Mouse (Mus musculus) liver, embryonic 11.5 days (tissue): ENCODE data around the gene Kbtbd12. TPM values are rescaled to one million over a fixed set of nuclear protein-coding genes. Genes with fewer than 3 reads are reported as not detected.
A peak's percentile ranks its signal among the peaks of the same experiment; 100 is the strongest.

ENCODE experiments used
- ATAC-seq: fragments of 200-750 bp; cut with Nextera tagmentation; replicated peaks from 2 replicates; pipeline ENCODE4 v1.8.0; 2017; ENCODE audit warnings: moderate number of reproducible peaks, mild to moderate bottlenecking, moderate TSS enrichment, moderate library complexity; ENCODE audit not compliant: low FRiP score
- DNase-seq: peaks from one replicate; pipeline ENCODE4 v3.0.0-alpha.2; 2017; ENCODE audit warnings: low spot score
- H3K27ac ChIP-seq: fragments of 300-500 bp; sonication (generic); 2 replicates; pipeline ENCODE4 v1.5.1; 2014; ENCODE audit warnings: mild to moderate bottlenecking, low read depth, low read length, control low read depth
- H3K27me3 ChIP-seq: fragments of 300-500 bp; sonication (generic); replicated peaks from 2 replicates; pipeline ENCODE4 v1.6.1; 2014; ENCODE audit warnings: low read length, mixed read lengths; ENCODE audit not compliant: control insufficient read depth, insufficient read depth
- H3K36me3 ChIP-seq: fragments of 300-500 bp; sonication (generic); 2 replicates; pipeline ENCODE4 v1.6.1; 2014; ENCODE audit warnings: mild to moderate bottlenecking, low read length, moderate library complexity, mixed read lengths; ENCODE audit not compliant: control insufficient read depth, insufficient read depth
- H3K4me1 ChIP-seq: fragments of 300-500 bp; sonication (generic); replicated peaks from 2 replicates; pipeline ENCODE4 v1.6.1; 2014; ENCODE audit warnings: low read length, mixed read lengths; ENCODE audit not compliant: control insufficient read depth, insufficient read depth
- H3K4me2 ChIP-seq: fragments of 300-500 bp; sonication (generic); 2 replicates; pipeline ENCODE4 v1.6.1; 2014; ENCODE audit warnings: mild to moderate bottlenecking, control low read depth, moderate library complexity
- H3K4me3 ChIP-seq: fragments of 300-500 bp; sonication (generic); 2 replicates; pipeline ENCODE4 v1.5.1; 2014; ENCODE audit warnings: low read depth, low read length, control low read depth
- H3K9ac ChIP-seq: fragments of 300-500 bp; sonication (generic); 2 replicates; pipeline ENCODE4 v1.6.1; 2014; ENCODE audit warnings: low read depth, low read length, control low read depth
- H3K9me3 ChIP-seq: fragments of 300-500 bp; sonication (generic); 2 replicates; pipeline ENCODE4 v1.6.1; 2016; ENCODE audit warnings: low read length, inconsistent platforms, mixed read lengths; ENCODE audit not compliant: control insufficient read depth
- WGBS: fragments of 180-500 bp; shearing (Covaris S2); extraction: QIAGEN DNeasy Blood & Tissue Kit; methylation state at CpG from one replicate; pipeline ENCODE4 v1.1.7; 2014; 5-methylcytosine and 5-hydroxymethylcytosine counted together
- polyA plus RNA-seq: library from polyadenylated mRNA; unstranded; fragments of >200 nt; fragmentation: Nextera tagmentation; extraction: Ambion mirVana; gene quantifications from 2 replicates; pipeline ENCODE4 v1.2.1, GENCODE M21; 2014

Kbtbd12 gene
- polyA plus RNA-seq, 1 experiment from 2014 or later = 0.52 TPM

GRCm38 (mm10) chr6:88523451-88523850, 114.3 kb downstream of the Kbtbd12 start:
- no peaks in the 10 kb centered on the region; the same call in 1 of the 2 replicates for H3K4me1 ChIP-seq
- no peak overlapping the region for H3K27ac ChIP-seq
- WGBS = 87% methylated on average over 3 of the region's 3 CpGs
- ATAC-seq (no peak), DNase-seq (no peak)
- no peak overlapping the region for H3K9ac ChIP-seq
- H3K36me3 ChIP-seq = no peaks in the 10 kb centered on the region
- no peak overlapping the region for H3K4me2 ChIP-seq
- H3K9me3 ChIP-seq = no peaks in the 10 kb centered on the region
- no peak overlapping the region for H3K4me3 ChIP-seq
- H3K27me3 ChIP-seq = no peaks in the 10 kb centered on the region

GRCm38 (mm10) chr6:88523043-88523442, 114.7 kb downstream of the Kbtbd12 start:
- Histone ChIP-seq H3K27ac (no peak overlapping the region), H3K4me2 (no peak overlapping the region), H3K9ac (no peak overlapping the region), H3K36me3 (no peaks in the 10 kb centered on the region), H3K4me1 (no peaks in the 10 kb centered on the region; the same call in 1 of the 2 replicates), H3K9me3 (no peaks in the 10 kb centered on the region), H3K27me3 (no peaks in the 10 kb centered on the region), H3K4me3 (no peak overlapping the region)
- ATAC-seq (no peak), DNase-seq (no peak)
- 53% methylated on average over 3 of the region's 3 CpGs for whole genome bisulfite sequencing

GRCm38 (mm10) chr6:88522606-88523005, 115.1 kb downstream of the Kbtbd12 start:
- no peaks in the 10 kb centered on the region for H3K9me3 ChIP-seq
- 32% methylated on average over 3 of the region's 3 CpGs for WGBS
- H3K4me1 ChIP-seq = peaks cover 2% of the 10 kb centered on the region; the same call in 1 of the 2 replicates
- no peak for DNase-seq
- H3K4me2 ChIP-seq = no peak overlapping the region
- no peaks in the 10 kb centered on the region for H3K36me3 ChIP-seq
- no peaks in the 10 kb centered on the region for H3K27me3 ChIP-seq
- no peak overlapping the region for H3K27ac ChIP-seq
- no peak overlapping the region for H3K9ac ChIP-seq
- ATAC-seq = no peak
- H3K4me3 ChIP-seq = no peak overlapping the region

GRCm38 (mm10) chr6:88521821-88522220, 115.9 kb downstream of the Kbtbd12 start:
- Histone ChIP-seq H3K36me3 (peaks cover 4% of the 10 kb centered on the region; the same call in 1 of the 2 replicates), H3K9me3 (no peaks in the 10 kb centered on the region), H3K4me1 (peaks cover 8% of the 10 kb centered on the region; the same call in 1 of the 2 replicates), H3K4me3 (no peak overlapping the region), H3K4me2 (no peak overlapping the region), H3K27me3 (no peaks in the 10 kb centered on the region), H3K9ac (no peak overlapping the region), H3K27ac (no peak overlapping the region)
- 84% methylated on average over 7 of the region's 7 CpGs for WGBS
- DNase-seq = no peak
- ATAC-seq = no peak

GRCm38 (mm10) chr6:88518404-88519263, 119.1 kb downstream of the Kbtbd12 start, which contains the start of gene Sec61a1:
Gene Sec61a1 (minus strand): TSS chr6:88518905.
- Histone ChIP-seq H3K27me3 (no peaks in the 10 kb centered on the region), H3K4me1 (peaks cover 10% of the 10 kb centered on the region; the same call in 1 of the 2 replicates), H3K9me3 (no peaks in the 10 kb centered on the region), H3K9ac (peak within 1 kb of the TSS; percentile 98), H3K4me2 (peak within 1 kb of the TSS; percentile 87), H3K4me3 (peak within 1 kb of the TSS; percentile 95), H3K36me3 (peaks cover 23% of the 10 kb centered on the region), H3K27ac (peak within 1 kb of the TSS; percentile 87)
- under 1% methylated on average over 80 of the region's 80 CpGs for WGBS
- DNase-seq (peak; percentile 91), ATAC-seq (peak; percentile 97)

GRCm38 (mm10) chr6:88517701-88518403, 119.9 kb downstream of the Kbtbd12 start:
- H3K27ac ChIP-seq = peak overlapping the region; percentile 87
- peak overlapping the region; percentile 87 for H3K4me2 ChIP-seq
- no peaks in the 10 kb centered on the region for H3K27me3 ChIP-seq
- peaks cover 10% of the 10 kb centered on the region; the same call in 1 of the 2 replicates for H3K4me1 ChIP-seq
- peak overlapping the region; percentile 95 for H3K4me3 ChIP-seq
- H3K36me3 ChIP-seq = peaks cover 26% of the 10 kb centered on the region
- H3K9me3 ChIP-seq = no peaks in the 10 kb centered on the region
- DNase-seq = no peak
- WGBS = 9% methylated on average over 18 of the region's 18 CpGs
- peak overlapping the region; percentile 98 for H3K9ac ChIP-seq
- no peak for ATAC-seq

GRCm38 (mm10) chr6:88516667-88517066, 121.1 kb downstream of the Kbtbd12 start:
- Histone ChIP-seq H3K9me3 (no peaks in the 10 kb centered on the region), H3K4me1 (peaks cover 10% of the 10 kb centered on the region; the same call in 1 of the 2 replicates), H3K4me3 (peak overlapping the region; percentile 95), H3K27me3 (no peaks in the 10 kb centered on the region), H3K9ac (peak overlapping the region; percentile 98; the same call in 1 of the 2 replicates), H3K4me2 (peak overlapping the region; percentile 87), H3K27ac (no peak overlapping the region), H3K36me3 (peaks cover 38% of the 10 kb centered on the region)
- 63% methylated on average over 5 of the region's 5 CpGs for WGBS
- ATAC-seq = no peak
- DNase-seq = no peak

GRCm38 (mm10) chr6:88515971-88516370, 121.8 kb downstream of the Kbtbd12 start:
- Histone ChIP-seq H3K27ac (no peak overlapping the region), H3K9ac (no peak overlapping the region), H3K4me2 (no peak overlapping the region), H3K4me3 (no peak overlapping the region), H3K9me3 (no peaks in the 10 kb centered on the region), H3K4me1 (peaks cover 10% of the 10 kb centered on the region; the same call in 1 of the 2 replicates), H3K36me3 (peaks cover 45% of the 10 kb centered on the region), H3K27me3 (no peaks in the 10 kb centered on the region)
- no peak for ATAC-seq
- WGBS = 86% methylated on average over 8 of the region's 8 CpGs
- no peak for DNase-seq
